Mouse (Mus musculus): Measurements from ENCODE around the gene Atxn10. TPM values are rescaled to one million over a fixed set of nuclear protein-coding genes. Genes with fewer than 3 reads are reported as not detected.
A peak's percentile ranks its signal among the peaks of the same experiment; 100 is the strongest.
"Not testable (repeated sequence)": the region's sequence is repeated elsewhere in the genome, so short reads cannot be mapped to it uniquely, and the experiment has no call there.

Gene Atxn10
- polyA plus RNA-seq, 1 experiment = 116 TPM

- no peak for DNase-seq
- TF ChIP-seq POLR2A (IDR thresholded peaks at IDR 0.05; ENCODE audit: borderline replicate concordance, extremely low read depth, low read depth, low read length) (no peak), CTCF (IDR thresholded peaks at IDR 0.05; ENCODE audit: insufficient read depth, low read length) (no peak)
- Histone ChIP-seq H3K4me3 (replicated peaks; ENCODE audit: extremely low read depth, low read depth, low read length) (no peak overlapping the region), H3K4me1 (ENCODE audit: control insufficient read depth, insufficient read depth, low read length) (no peaks in the 10 kb centered on the region; the same call in 1 of the 2 replicates)
- WGBS = 92% methylated on average over 5 of the region's 5 CpGs
These were observed 6.9 kb upstream of the Atxn10 start for GRCm38 (mm10) chr15:85329096-85329495.

DNA sequence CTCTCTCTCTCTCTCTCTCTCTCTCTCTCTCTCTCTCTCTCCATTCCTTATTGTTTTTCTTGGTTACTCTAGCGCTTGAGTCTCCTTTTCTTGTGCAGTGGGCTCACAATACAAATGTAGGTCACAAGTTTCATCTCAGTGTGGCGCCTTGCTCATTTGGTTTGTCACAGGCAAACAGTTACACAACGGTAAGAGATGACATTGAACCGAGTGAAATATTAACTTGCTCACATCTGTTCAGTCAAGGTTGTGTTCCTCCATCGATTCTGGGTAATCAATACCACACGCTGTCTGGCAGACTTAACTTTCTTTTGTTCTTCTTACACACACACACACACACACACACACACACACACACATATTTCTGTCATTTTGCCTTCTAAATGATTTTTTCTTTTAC is 6.0 kb upstream of the Atxn10 start:
- no peak overlapping the region for H3K4me3 ChIP-seq (replicated peaks; ENCODE audit: extremely low read depth, low read depth, low read length)
- TF ChIP-seq POLR2A (IDR thresholded peaks at IDR 0.05; ENCODE audit: borderline replicate concordance, extremely low read depth, low read depth, low read length) = no peak
- TF ChIP-seq CTCF (IDR thresholded peaks at IDR 0.05; ENCODE audit: insufficient read depth, low read length) = no peak
- no peak for DNase-seq
- no peaks in the 10 kb centered on the region; the same call in 1 of the 2 replicates for H3K4me1 ChIP-seq (ENCODE audit: control insufficient read depth, insufficient read depth, low read length)
- 88% methylated on average over 6 of the region's 6 CpGs for WGBS

DNA sequence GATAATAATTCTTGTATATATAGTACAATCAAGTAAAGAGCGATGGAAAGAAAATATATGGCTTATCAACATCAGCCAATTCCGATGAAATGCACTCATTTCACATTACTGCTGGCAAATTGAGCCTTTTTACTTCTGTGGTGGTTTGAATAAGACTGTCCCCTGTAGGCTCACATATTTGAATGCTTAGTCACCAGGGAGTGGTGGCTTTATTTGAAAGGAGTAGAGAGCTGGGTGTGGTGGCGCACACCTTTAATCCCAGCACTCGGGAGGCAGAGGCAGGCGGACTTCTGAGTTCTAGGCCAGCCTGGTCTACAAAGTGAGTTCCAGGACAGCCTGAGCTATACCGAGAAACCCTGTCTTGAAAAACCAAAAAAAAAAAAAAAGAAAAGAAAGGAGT is 2.5 kb upstream of the Atxn10 start:
- H3K4me3 ChIP-seq (replicated peaks; ENCODE audit: extremely low read depth, low read depth, low read length); DNase-seq; H3K4me1 ChIP-seq (ENCODE audit: control insufficient read depth, insufficient read depth, low read length): not testable (repeated sequence)
- WGBS = 86% methylated on average over 6 of the region's 6 CpGs

- Histone ChIP-seq H3K4me1 (ENCODE audit: control insufficient read depth, insufficient read depth, low read length) (peaks cover 6% of the 10 kb centered on the region; the same call in 1 of the 2 replicates), H3K4me3 (replicated peaks; ENCODE audit: extremely low read depth, low read depth, low read length) (no peak overlapping the region)
- no peak for DNase-seq
- WGBS = 52% methylated on average over 3 of the region's 3 CpGs
- no peak for TF ChIP-seq POLR2A (IDR thresholded peaks at IDR 0.05; ENCODE audit: borderline replicate concordance, extremely low read depth, low read depth, low read length)
- no peak for TF ChIP-seq CTCF (IDR thresholded peaks at IDR 0.05; ENCODE audit: insufficient read depth, low read length)
These were observed 1.8 kb upstream of the Atxn10 start for GRCm38 (mm10) chr15:85334234-85334633.

DNA sequence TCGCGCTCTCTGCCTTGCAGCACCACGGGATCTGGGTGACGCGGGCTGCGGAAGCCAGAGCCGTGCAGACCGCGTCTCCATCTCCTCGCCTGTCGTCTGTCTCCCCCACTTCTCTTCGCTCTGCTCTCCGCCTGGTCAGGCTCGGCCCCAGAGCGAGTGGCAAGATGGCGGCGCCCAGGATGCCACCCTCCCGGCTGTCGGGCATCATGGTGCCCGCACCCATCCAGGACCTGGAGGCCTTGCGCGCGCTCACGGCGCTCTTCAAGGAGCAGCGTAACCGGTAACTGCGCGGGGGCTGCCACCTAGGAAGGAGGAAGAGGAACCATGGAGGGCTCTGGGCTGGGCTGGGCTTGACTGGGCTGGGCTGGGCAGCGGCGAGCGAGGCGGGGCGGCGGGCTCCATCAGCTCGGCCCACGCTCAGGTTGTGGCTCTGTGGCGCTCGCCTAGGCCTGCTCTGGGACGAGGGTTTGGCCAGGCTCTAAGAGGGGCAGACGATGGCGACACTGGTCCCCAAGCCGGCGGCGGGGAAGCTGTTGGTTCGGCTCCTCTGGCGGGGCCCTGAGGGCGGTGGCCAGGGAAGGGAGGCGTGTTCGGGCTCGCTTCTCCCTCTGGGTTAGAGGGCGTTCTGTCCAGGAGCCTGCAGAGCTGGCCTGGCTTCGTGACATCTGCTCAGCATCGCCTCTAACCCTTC is 401 bp downstream of the Atxn10 start:
- TF ChIP-seq POLR2A (IDR thresholded peaks at IDR 0.05; ENCODE audit: borderline replicate concordance, extremely low read depth, low read depth, low read length) (peak; percentile 87; the same call in 1 of the 2 replicates), CTCF (IDR thresholded peaks at IDR 0.05; ENCODE audit: insufficient read depth, low read length) (no peak)
- DNase-seq = peak; percentile 87
- H3K4me3 ChIP-seq (replicated peaks; ENCODE audit: extremely low read depth, low read depth, low read length) = peak overlapping the region; percentile 56
- H3K4me1 ChIP-seq (ENCODE audit: control insufficient read depth, insufficient read depth, low read length) = peaks cover 6% of the 10 kb centered on the region; the same call in 1 of the 2 replicates
- WGBS = under 1% methylated on average over 54 of the region's 54 CpGs

DNA sequence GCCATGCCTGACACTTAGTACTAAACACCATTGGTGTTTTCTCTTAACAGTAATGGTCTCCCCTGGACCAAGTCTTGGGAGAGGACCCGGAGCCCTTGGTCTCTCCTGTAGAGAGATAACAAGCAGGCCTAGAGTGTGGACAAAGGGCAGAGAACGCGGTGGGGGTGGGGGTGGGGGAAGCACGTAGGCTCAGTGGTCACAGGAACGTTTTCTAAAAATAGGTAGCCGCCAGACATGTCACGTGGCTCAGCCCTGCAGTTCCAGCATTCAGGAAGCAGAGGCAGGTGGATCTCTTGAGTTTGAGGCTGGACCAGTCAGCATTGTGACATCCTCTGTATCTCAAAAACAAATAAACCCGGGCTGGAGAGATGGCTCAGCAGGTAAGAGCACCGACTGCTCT is 1.2 kb downstream of the Atxn10 start:
- peak overlapping the region; percentile 16 for H3K4me3 ChIP-seq (replicated peaks; ENCODE audit: extremely low read depth, low read depth, low read length)
- 26% methylated on average over 9 of the region's 9 CpGs for WGBS
- TF ChIP-seq POLR2A (IDR thresholded peaks at IDR 0.05; ENCODE audit: borderline replicate concordance, extremely low read depth, low read depth, low read length) = no peak
- TF ChIP-seq CTCF (IDR thresholded peaks at IDR 0.05; ENCODE audit: insufficient read depth, low read length) = no peak
- peaks cover 6% of the 10 kb centered on the region; the same call in 1 of the 2 replicates for H3K4me1 ChIP-seq (ENCODE audit: control insufficient read depth, insufficient read depth, low read length)
- DNase-seq = no peak

GRCm38 (mm10) chr15:85337979-85338378 is 1.9 kb downstream of the Atxn10 start:
- 87% methylated on average over 5 of the region's 5 CpGs for WGBS
- Histone ChIP-seq H3K4me1 (ENCODE audit: control insufficient read depth, insufficient read depth, low read length) (peaks cover 7% of the 10 kb centered on the region; the same call in 1 of the 2 replicates), H3K4me3 (replicated peaks; ENCODE audit: extremely low read depth, low read depth, low read length) (no peak overlapping the region)
- TF ChIP-seq CTCF (IDR thresholded peaks at IDR 0.05; ENCODE audit: insufficient read depth, low read length) (no peak), POLR2A (IDR thresholded peaks at IDR 0.05; ENCODE audit: borderline replicate concordance, extremely low read depth, low read depth, low read length) (no peak)
- DNase-seq = no peak

GRCm38 (mm10) chr15:85342246-85342645 is 6.2 kb downstream of the Atxn10 start:
- no peak for TF ChIP-seq CTCF (IDR thresholded peaks at IDR 0.05; ENCODE audit: insufficient read depth, low read length)
- 90% methylated on average over 2 of the region's 2 CpGs for WGBS
- peaks cover 6% of the 10 kb centered on the region for H3K4me1 ChIP-seq (ENCODE audit: control insufficient read depth, insufficient read depth, low read length)
- DNase-seq = no peak
- no peak overlapping the region for H3K4me3 ChIP-seq (replicated peaks; ENCODE audit: extremely low read depth, low read depth, low read length)

GRCm38 (mm10) chr15:85344673-85345072 is 8.6 kb downstream of the Atxn10 start:
- peaks cover 7% of the 10 kb centered on the region for H3K4me1 ChIP-seq (ENCODE audit: control insufficient read depth, insufficient read depth, low read length)
- TF ChIP-seq CTCF (IDR thresholded peaks at IDR 0.05; ENCODE audit: insufficient read depth, low read length) = no peak
- no peak for TF ChIP-seq POLR2A (IDR thresholded peaks at IDR 0.05; ENCODE audit: borderline replicate concordance, extremely low read depth, low read depth, low read length)
- H3K4me3 ChIP-seq (replicated peaks; ENCODE audit: extremely low read depth, low read depth, low read length) = no peak overlapping the region
- no peak for DNase-seq
- 76% methylated on average over 2 of the region's 2 CpGs for WGBS

- H3K4me1 ChIP-seq (ENCODE audit: control insufficient read depth, insufficient read depth, low read length) = peaks cover 6% of the 10 kb centered on the region
- peak; percentile 66 for DNase-seq
- TF ChIP-seq CTCF (IDR thresholded peaks at IDR 0.05; ENCODE audit: insufficient read depth, low read length) (no peak), POLR2A (IDR thresholded peaks at IDR 0.05; ENCODE audit: borderline replicate concordance, extremely low read depth, low read depth, low read length) (no peak)
- WGBS = 66% methylated on average over 6 of the region's 6 CpGs
- H3K4me3 ChIP-seq (replicated peaks; ENCODE audit: extremely low read depth, low read depth, low read length) = no peak overlapping the region
These were observed 11.1 kb downstream of the Atxn10 start for GRCm38 (mm10) chr15:85347058-85347700.

Data from lung, adult 2 months (tissue).